Mouse (Mus musculus): ENCODE data around the gene Olfr1410.

Gene Olfr1410

DNA sequence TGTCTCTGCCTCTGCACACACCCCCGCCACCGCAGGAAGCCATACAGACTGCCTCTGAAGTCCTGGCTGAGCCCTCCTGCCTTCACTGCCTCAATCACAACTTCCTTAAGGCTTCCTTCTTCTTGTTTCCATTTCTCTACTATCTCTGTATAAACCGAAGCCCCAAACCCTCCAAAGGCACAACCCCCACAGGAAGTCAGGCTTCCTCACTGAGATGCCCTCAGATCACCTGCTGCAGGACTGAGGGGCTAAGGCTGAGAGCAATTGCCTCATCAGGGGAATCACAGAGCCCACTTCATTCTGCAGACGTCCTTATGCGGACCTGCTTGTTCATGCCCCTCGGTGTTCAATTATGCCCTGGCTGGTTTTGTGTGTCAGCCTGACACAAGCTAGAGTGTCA is 34.8 kb downstream of the Olfr1410 start:
- DNase-seq (ENCODE audit: low spot score in 2 of 2) = no peak

DNA sequence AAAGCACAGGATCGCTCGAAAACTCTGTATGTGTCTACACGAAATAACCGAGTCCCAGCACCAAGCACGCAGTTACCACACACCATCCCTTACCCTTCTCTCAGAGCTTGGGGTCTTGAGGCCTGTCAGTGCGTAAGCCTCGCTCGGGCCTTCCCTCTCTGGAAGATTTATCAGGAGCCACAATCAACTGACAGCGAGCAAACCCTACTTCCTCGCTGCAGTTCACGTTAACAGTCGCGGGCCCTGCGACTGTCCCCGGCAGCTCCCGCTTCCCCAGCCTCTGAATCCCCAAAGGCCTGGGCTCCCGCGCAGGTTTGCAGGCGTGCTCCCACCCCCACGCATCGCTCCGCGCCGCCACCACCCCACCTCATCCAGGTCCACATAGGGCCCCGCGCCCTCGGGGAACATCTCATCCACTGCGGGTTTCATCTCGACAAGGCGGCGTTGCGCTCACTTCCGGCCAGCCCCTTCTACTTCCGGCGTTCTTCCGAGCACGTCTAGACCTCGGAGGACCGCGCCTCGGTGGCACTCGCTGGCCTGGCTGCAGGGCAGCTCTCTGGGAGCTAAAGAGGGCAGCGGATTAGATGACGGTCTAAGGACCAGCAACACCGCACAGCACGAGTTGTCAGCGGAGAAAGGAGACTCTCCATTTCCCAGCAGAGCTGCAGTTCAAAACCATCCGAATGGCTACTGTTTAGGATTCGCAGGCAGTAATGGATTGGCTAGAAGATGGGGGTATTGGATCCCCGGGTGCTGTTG is 36.1 kb downstream of the Olfr1410 start, which contains the start of gene Cops9:
Gene Cops9, minus strand, starts transcription at position 472 of the 759 bp plus-strand sequence.
- DNase-seq (ENCODE audit: low spot score in 2 of 2) = peak; percentile 81 to 88

DNA sequence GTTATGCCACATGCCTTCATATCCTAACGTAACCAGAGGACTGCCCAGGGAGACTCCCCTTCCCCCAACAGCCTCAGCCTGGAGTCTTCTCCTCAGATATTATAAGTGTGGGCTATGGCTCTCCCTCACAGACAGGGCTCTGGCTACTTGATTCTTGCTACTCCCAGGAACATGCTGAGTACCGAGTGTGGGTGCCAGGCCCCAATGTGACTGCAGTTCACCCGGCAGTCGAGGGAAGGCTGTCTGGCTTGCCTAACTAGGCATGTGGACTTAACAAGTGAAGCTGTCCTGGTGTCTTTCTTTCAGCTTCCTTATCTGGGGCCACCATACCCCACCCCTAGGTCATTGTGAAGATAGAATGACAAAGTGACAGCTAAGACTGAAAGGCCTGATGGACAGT is 38.1 kb downstream of the Olfr1410 start:
- no peak for DNase-seq (ENCODE audit: low spot score in 2 of 2)

DNA sequence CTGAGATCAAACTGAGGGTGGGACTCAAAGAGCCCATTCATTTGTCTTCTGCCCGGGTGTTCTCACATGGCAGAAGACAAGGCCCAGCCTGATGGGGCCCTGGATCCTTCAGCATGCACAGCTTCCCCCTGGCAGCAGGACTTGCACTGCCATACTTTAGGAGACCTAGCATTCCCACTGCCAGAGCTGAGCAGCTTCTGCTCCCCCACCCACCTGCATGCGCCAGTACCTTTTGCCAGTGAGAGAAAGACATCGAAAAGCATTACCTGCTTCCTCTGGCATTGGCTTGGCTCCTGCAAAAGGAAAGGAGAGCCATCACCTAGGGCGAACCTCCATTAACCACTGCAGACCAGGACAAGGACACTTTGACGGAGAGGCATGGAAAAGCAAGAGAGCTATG is 39.3 kb downstream of the Olfr1410 start:
- no peak for DNase-seq (ENCODE audit: low spot score in 2 of 2)

DNA sequence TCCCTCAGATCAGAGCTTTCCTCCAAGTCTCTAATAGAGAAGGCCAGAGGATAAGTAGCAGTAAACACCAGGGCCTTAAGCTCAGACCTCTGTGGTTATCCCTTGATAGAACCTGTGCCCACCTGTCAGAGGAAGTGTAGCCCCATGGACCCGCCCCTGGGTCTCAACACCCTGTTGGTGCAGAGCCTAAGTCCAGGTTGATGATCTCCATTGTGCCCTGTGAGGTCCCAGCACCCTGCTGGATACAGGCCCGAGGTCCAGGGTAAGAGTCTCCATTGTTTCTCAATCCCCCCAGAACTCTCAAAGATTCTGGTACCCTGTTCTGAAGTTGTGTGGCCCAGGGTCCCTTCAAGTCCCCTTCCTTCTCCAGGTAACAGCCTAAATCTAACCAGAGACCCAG is 40.5 kb downstream of the Olfr1410 start:
- no peak for DNase-seq (ENCODE audit: low spot score in 2 of 2)

DNA sequence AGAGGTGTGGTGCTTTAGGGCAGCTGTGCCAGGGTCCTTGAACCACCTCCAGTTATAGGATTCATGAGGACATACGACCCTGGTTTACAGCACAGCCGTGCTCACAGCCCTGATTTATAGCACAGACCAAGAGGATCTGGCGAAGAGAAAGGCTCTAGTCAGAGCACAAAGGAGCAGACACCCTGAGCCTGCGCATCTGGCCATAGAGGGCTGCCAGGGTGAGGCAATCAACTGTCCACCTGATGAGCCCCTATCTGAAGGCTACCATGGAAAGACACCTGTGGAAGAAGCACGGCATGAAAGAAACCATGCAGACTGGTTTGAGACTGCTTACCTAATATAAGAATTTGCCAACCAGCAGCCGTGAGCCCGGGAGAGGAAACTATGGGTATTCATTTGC is 41.0 kb downstream of the Olfr1410 start:
- DNase-seq (ENCODE audit: low spot score in 2 of 2) = no peak

DNA sequence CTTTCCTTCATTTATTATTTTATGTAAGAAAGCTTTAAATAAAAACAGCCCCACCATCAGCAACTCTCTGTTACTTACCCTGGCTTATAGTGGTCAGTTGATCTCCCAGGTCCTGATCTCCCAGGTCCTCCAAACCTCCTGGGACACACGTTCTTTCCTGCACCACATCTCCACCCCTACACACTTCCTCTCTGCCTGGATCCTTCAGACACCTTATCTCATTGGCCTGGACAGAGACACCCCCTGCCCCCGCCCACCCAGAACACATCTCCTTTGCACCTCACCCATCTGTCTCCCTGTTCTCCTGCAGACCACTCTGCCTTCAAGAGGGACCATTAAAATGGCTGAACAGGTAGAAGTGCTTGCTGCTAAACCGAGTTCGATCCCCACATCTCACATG is 41.4 kb downstream of the Olfr1410 start:
- no peak for DNase-seq (ENCODE audit: low spot score in 2 of 2)

DNA sequence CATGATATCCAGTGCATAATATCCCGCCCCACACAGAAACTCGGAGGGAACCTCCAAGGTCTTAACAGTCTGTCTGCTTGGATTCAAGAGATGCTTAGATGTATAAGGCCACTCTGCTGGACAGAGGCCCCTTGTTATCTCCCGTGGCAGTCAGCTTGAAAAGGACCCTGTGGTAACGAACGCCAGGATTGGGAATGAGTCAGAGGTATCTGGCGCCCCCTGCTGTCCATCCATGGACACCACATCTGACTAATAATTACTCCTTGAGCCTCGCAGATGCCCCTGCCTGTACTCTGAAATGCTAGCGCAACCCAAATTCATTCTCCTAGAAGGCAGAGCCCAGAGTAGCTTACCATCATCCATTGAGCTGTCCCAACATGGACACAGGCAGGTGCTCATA is 42.2 kb downstream of the Olfr1410 start:
- peak in 1 of 2 experiments; percentile 73 for DNase-seq (ENCODE audit: low spot score in 2 of 2)

DNA sequence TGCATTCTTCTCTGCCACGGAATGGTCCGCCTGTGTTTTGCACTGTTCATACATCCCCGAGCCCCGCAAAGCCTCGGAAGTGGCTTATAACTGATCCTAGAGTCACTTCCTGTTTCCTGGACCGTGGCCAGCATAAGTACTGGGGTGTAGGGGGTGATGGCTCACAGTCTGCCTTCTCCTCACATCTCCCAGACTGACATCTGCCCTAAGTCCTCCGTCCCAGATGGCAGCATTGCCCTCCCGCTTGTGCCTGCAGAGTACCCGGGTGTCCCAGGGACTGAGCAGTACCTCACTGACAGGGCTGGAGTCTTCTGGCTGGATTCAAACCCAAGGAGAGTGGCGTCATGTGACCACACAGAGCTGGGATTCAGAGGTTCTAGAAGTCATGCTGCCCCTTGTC is 42.6 kb downstream of the Olfr1410 start:
- no peak for DNase-seq (ENCODE audit: low spot score in 2 of 2)

DNA sequence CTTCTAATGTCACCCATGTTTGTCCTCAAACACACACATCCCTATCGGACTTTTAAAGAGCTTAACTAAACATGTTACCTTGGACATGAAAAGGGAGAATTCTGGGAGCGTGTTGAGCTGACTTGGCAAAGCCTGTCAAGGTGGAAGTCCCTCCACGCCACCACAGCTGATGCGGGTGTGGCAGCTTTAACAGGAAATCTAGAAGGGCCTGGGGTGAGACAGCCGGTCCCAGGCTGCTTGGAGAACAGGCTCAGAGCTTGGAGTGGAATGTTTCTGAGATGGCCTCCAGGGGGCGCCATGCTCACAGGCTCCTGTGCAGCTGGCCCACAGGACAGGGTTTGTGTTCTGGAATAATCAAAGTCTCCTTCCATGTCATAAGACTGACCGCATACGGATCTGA is 43.1 kb downstream of the Olfr1410 start, which contains the start of gene Otos:
Gene Otos, minus strand, starts transcription at position 169 of the 400 bp plus-strand sequence.
- DNase-seq (ENCODE audit: low spot score in 2 of 2) = peak in 1 of 2 experiments; percentile 63

DNA sequence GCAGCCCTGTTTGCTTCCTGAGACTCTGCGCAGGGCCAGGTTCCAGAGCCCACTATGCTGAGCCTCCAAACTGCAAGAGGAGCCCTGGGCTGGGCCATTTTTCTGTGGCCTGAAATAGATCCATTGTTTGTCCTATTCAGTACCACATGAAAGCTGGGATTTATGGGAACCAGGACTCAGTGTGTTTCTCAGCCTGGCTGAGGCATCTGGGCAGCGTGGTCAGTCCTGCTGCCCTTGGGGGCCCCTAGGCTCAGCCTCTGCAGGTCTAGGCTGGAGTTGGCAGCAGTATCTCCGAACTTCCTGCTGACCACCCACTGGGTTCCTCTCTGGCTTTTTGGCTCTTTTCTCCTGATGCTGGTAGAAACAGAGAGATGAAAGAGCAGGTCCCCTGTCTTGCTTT is 45.9 kb downstream of the Olfr1410 start:
- DNase-seq (ENCODE audit: low spot score in 2 of 2) = no peak

DNA sequence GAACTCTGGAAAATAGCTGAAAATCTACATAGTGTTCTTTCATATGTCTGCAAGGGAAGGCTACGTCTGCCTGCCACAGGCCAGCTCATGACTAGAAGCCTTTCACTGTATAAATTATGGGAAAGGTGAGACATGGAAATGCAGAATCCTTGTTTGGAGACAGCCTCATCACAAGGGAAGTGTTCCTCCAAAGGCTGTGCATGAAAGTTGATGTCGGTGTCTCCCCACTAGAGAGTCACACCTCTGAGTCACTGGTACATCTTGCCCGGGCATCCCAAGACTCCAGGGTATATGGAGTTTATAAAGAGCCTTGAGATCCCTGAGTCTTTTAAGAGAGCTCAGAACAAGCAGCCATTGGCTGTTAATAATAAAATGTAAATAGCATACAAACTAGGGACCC is 47.6 kb downstream of the Olfr1410 start:
- no peak for DNase-seq (ENCODE audit: low spot score in 2 of 2)

DNA sequence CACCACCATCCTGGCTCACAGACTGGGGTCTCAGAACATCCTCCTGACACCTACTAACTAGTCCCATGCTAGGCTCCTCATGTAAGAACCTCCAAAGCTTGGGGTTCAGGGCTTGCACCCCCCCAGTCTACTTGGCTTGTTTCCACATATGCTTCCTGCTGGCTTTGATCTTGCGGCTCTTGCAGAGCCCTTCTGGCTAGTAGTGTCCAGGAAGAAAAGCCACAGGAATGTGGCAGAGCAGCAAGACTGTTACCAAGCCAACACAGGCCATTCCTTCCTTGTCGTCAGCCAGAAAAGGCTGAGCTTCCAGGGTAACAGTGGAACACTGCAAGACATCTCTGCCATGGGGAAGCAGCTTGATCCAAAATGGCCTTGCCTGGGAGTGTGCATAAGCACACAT is 49.1 kb downstream of the Olfr1410 start:
- no peak for DNase-seq (ENCODE audit: low spot score in 2 of 2)

DNA sequence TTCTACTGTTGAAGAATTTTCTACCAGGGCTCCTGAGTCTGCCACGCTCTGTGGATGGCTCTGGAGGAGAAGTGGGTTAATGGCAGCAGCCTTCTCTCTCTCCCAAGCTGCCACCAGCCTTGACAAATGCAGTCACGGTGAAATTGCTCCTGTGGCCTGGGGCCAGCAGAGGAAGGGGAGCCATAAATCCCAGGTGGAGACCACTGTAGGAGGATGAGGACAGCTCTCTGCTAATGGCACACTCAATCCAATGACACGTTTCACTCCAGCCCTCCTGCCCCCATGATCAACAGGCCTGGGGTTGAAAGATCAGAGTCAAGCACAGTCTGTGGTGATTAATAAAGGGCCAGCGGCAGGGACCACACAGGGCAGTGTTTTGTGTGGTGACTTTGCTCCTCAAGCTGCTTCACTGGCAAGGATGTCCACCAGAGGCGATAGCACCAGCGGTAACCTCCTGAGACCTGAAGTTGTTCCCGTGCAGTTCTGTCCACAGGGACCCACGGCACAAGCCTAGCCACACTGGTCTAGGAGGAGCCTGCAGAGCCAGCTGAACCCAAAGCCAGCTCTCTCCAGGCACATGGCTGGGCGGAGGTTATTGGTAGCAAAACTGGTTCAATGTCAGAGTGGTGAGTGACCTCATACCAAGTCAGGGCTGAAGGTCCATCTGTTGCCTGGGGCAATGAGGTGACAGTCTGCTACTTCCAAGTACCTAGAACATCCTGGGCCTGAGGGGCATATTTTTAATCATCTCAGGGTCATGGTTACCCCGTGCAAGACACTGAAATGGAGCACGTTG is 51.6 kb downstream of the Olfr1410 start:
- no peak for DNase-seq (ENCODE audit: low spot score in 2 of 2)

DNA sequence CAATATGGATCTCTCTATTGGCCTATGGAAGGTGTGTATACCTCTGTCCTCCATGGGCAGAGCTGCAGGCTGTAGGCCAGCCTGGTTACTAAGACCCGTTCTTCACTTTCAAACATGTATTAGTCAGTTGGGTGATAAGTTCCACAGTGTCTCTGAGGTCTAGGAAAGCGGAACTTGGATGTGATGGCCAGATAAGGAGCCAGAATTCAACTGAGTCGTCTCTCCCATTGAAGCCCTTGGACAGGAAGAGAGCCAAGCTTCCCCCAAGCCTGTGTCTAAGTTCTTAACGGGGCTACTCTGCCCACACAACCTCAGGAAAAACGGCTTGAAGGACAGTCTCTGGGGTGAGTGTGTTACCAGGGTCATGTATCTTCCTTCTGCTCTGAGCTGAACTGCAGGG is 53.8 kb downstream of the Olfr1410 start:
- DNase-seq (ENCODE audit: low spot score in 2 of 2) = no peak

Measured in urinary bladder, postnatal 4 days (tissue).